Mouse (Mus musculus) CH12.LX (cell line): ENCODE data around the gene Coasy. TPM values are rescaled to one million over a fixed set of nuclear protein-coding genes. Genes with fewer than 3 reads are reported as not detected.

Source experiments
- DNase-seq: peaks from one replicate; pipeline ENCODE4 v3.0.0-alpha.2; 2013; ENCODE audit errors: extremely low read depth
- H3K27ac ChIP-seq: 2 replicates; pipeline ENCODE4 v1.5.1; 2012; ENCODE audit warnings: low read depth, mild to moderate bottlenecking, control low read depth, moderate library complexity; ENCODE audit not compliant: insufficient read depth
- H3K27me3 ChIP-seq: replicated peaks from 2 replicates; pipeline ENCODE3; 2012; ENCODE audit warnings: inconsistent platforms
- H3K36me3 ChIP-seq, 2 experiments: replicated peaks in 1 of 2; 2 replicates each; pipeline versions ENCODE3 to v1.6.1; 2012; ENCODE audit warnings: inconsistent platforms in 1 of 2, low read length in 1 of 2, mild to moderate bottlenecking in 1 of 2, mixed read lengths in 1 of 2, moderate library complexity in 1 of 2; ENCODE audit not compliant: control insufficient read depth in 1 of 2, insufficient read depth in 1 of 2
- H3K4me1 ChIP-seq, 2 experiments: 2 replicates each; pipeline ENCODE4 v1.6.1; 2012; ENCODE audit warnings: inconsistent platforms in 1 of 2, moderate library complexity in 1 of 2; ENCODE audit not compliant: insufficient read depth in 2 of 2, control insufficient read depth in 1 of 2
- H3K4me2 ChIP-seq: 2 replicates; pipeline ENCODE4 v1.6.1; 2012; ENCODE audit warnings: low read depth, mild to moderate bottlenecking, control low read depth; ENCODE audit not compliant: poor library complexity, insufficient read depth, severe bottlenecking
- H3K4me3 ChIP-seq, 3 experiments: fragments of 150-350 bp in 1 of 3; sonication (generic) in 1 of 3; replicated peaks in 1 of 3; 2 replicates each; pipeline versions ENCODE3 to v1.5.1; 2011 to 2012; ENCODE audit warnings: low read depth in 2 of 3, low read length in 2 of 3, mild to moderate bottlenecking in 2 of 3, moderate library complexity in 2 of 3, control low read depth in 1 of 3, improper control_type of control experiment in 1 of 3, inconsistent platforms in 1 of 3, mixed read lengths in 1 of 3; ENCODE audit not compliant: poor library complexity in 1 of 3
- H3K79me2 ChIP-seq: replicated peaks from 2 replicates; pipeline ENCODE4 v1.6.1; 2012; ENCODE audit warnings: mild to moderate bottlenecking, moderate library complexity; ENCODE audit not compliant: control insufficient read depth, poor library complexity, insufficient read depth, severe bottlenecking; ENCODE audit errors: extremely low read depth
- H3K9ac ChIP-seq: 2 replicates; pipeline ENCODE4 v1.6.1; 2012; ENCODE audit warnings: low read depth, mild to moderate bottlenecking, control low read depth, moderate library complexity; ENCODE audit not compliant: insufficient read depth
- H3K9me3 ChIP-seq: replicated peaks from 2 replicates; pipeline ENCODE3; 2012; ENCODE audit warnings: low read length, inconsistent platforms, mixed read lengths
- BHLHE40 ChIP-seq: IDR thresholded peaks from 2 replicates; pipeline ENCODE4 v1.6.1; 2011; ENCODE audit warnings: mild to moderate bottlenecking, low read depth, low read length, improper control_type of control experiment
- CHD1 ChIP-seq: IDR thresholded peaks from 2 replicates; pipeline ENCODE4 v1.6.1; 2012; ENCODE audit warnings: low read depth, low read length, improper control_type of control experiment, inconsistent platforms
- CHD2 ChIP-seq: IDR thresholded peaks from 2 replicates; pipeline ENCODE4 v1.6.1; 2011; ENCODE audit warnings: low read length, improper control_type of control experiment
- CTCF ChIP-seq, 2 experiments: IDR thresholded peaks in 1 of 2; conservative IDR thresholded peaks in 1 of 2; 2 replicates each; pipeline ENCODE4 v1.5.1; 2011 to 2012; ENCODE audit warnings: low read depth in 2 of 2, low read length in 2 of 2, improper control_type of control experiment in 1 of 2, inconsistent platforms in 1 of 2, mild to moderate bottlenecking in 1 of 2, moderate library complexity in 1 of 2
- ELF1 ChIP-seq: IDR thresholded peaks from 2 replicates; pipeline ENCODE4 v1.6.1; 2014; ENCODE audit warnings: low read depth, mild to moderate bottlenecking, inconsistent platforms, low read length, improper control_type of control experiment
- EP300 ChIP-seq: IDR thresholded peaks from 2 replicates; pipeline ENCODE4 v1.6.1; 2011; ENCODE audit warnings: low read length, improper control_type of control experiment
- ETS1 ChIP-seq: conservative IDR thresholded peaks from 2 replicates; pipeline ENCODE4 v1.6.1; 2012; ENCODE audit warnings: low read depth, mild to moderate bottlenecking, inconsistent platforms, low read length, improper control_type of control experiment, moderate library complexity
- GABPA ChIP-seq: IDR thresholded peaks from 2 replicates; pipeline ENCODE4 v1.6.1; 2012; ENCODE audit warnings: low read depth, low read length, improper control_type of control experiment, inconsistent platforms; ENCODE audit not compliant: insufficient replicate concordance
- IRF4 ChIP-seq: IDR thresholded peaks from 2 replicates; pipeline ENCODE4 v1.6.1; 2014; ENCODE audit warnings: low read depth, mild to moderate bottlenecking, inconsistent platforms, low read length, improper control_type of control experiment
- KAT2A ChIP-seq: IDR thresholded peaks from 2 replicates; pipeline ENCODE4 v1.6.1; 2012; ENCODE audit warnings: low read length, improper control_type of control experiment, inconsistent platforms; ENCODE audit not compliant: insufficient replicate concordance
- MAX ChIP-seq: IDR thresholded peaks from 2 replicates; pipeline ENCODE4 v1.6.1; 2011; ENCODE audit warnings: low read length, improper control_type of control experiment
- MEF2A ChIP-seq: IDR thresholded peaks from 2 replicates; pipeline ENCODE4 v1.6.1; 2014; ENCODE audit warnings: low read depth, mild to moderate bottlenecking, inconsistent platforms, low read length, improper control_type of control experiment, borderline replicate concordance
- MYC ChIP-seq: IDR thresholded peaks from 2 replicates; pipeline ENCODE4 v1.6.1; 2011; ENCODE audit warnings: low read depth, mild to moderate bottlenecking, improper control_type of control experiment, low read length
- PAX5 ChIP-seq: IDR thresholded peaks from 2 replicates; pipeline ENCODE4 v1.6.1; 2012; ENCODE audit warnings: low read length, inconsistent platforms, mixed read lengths
- POLR2A ChIP-seq: IDR thresholded peaks from 2 replicates; pipeline ENCODE4 v1.6.1; 2011; ENCODE audit warnings: low read depth, mild to moderate bottlenecking, improper control_type of control experiment, low read length
- POLR2AphosphoS2 ChIP-seq: IDR thresholded peaks from 2 replicates; pipeline ENCODE4 v1.6.1; 2011; ENCODE audit warnings: low read depth, low read length, improper control_type of control experiment
- RAD21 ChIP-seq: IDR thresholded peaks from 2 replicates; pipeline ENCODE4 v1.6.1; 2011; ENCODE audit warnings: low read depth, mild to moderate bottlenecking, low read length, improper control_type of control experiment, moderate library complexity
- RCOR1 ChIP-seq: conservative IDR thresholded peaks from 2 replicates; pipeline ENCODE4 v1.6.1; 2012; ENCODE audit warnings: low read depth, mild to moderate bottlenecking, inconsistent platforms, low read length, improper control_type of control experiment
- SIN3A ChIP-seq: IDR thresholded peaks from 2 replicates; pipeline ENCODE4 v1.6.1; 2012; ENCODE audit warnings: low read length, improper control_type of control experiment, inconsistent platforms
- SMC3 ChIP-seq: IDR thresholded peaks from 2 replicates; pipeline ENCODE4 v1.6.1; 2011; ENCODE audit warnings: low read depth, low read length, improper control_type of control experiment
- TBP ChIP-seq: conservative IDR thresholded peaks from 2 replicates; pipeline ENCODE4 v1.6.1; 2011; ENCODE audit warnings: low read depth, low read length, improper control_type of control experiment
- USF1 ChIP-seq: IDR thresholded peaks from 2 replicates; pipeline ENCODE4 v1.6.1; 2014; ENCODE audit warnings: low read depth, mild to moderate bottlenecking, inconsistent platforms, low read length, improper control_type of control experiment
- USF2 ChIP-seq: conservative IDR thresholded peaks from 2 replicates; pipeline ENCODE4 v1.6.1; 2011; ENCODE audit warnings: low read depth, low read length, improper control_type of control experiment
- ZKSCAN1 ChIP-seq: IDR thresholded peaks from 2 replicates; pipeline ENCODE4 v1.6.1; 2012; ENCODE audit warnings: low read depth, inconsistent platforms, low read length, improper control_type of control experiment, borderline replicate concordance
- ZMIZ1 ChIP-seq: IDR thresholded peaks from 2 replicates; pipeline ENCODE4 v1.6.1; 2012; ENCODE audit warnings: low read depth, mild to moderate bottlenecking, inconsistent platforms, low read length, improper control_type of control experiment
- ZNF384 ChIP-seq: IDR thresholded peaks from 2 replicates; pipeline ENCODE4 v1.6.1; 2012; ENCODE audit warnings: low read depth, low read length, improper control_type of control experiment, inconsistent platforms
- dilution Hi-C: fragments of 300-500 bp; cut with MboI; formaldehyde crosslinking; loops from 2 replicates; pipeline ENCODE4 v1.14.3; 2020; ENCODE audit warnings: low sequenced_read_pairs; ENCODE audit not compliant: extremely low pct_unique_long_range_greater_than_20kb, extremely low pct_ligation_motif_present
- in situ Hi-C: fragments of 300-500 bp; cut with MboI; formaldehyde crosslinking; loops from 3 replicates; pipeline ENCODE4 v1.14.3; 2019; ENCODE audit warnings: low sequenced_read_pairs, low pct_ligation_motif_present, low pct_unique_long_range_greater_than_20kb, mixed read lengths
- polyA plus RNA-seq: library from polyadenylated mRNA; unstranded; fragments of >175 nt; gene quantifications from 2 replicates; pipeline ENCODE4 v1.2.1, GENCODE M21; 2012; ENCODE audit warnings: low read depth; ENCODE audit not compliant: insufficient read length
- total RNA-seq, 2 experiments: library from RNA; depleted of rRNA; stranded (reverse); fragments of 300-350 nt in 1 of 2; fragments of >200 nt in 1 of 2; gene quantifications; 2 replicates each; pipeline ENCODE4 v1.2.3; 2012 to 2014

The Coasy gene
- total and polyA plus RNA-seq, 3 experiments, result 60.4 to 78.9 (median 63.4) TPM

DNA sequence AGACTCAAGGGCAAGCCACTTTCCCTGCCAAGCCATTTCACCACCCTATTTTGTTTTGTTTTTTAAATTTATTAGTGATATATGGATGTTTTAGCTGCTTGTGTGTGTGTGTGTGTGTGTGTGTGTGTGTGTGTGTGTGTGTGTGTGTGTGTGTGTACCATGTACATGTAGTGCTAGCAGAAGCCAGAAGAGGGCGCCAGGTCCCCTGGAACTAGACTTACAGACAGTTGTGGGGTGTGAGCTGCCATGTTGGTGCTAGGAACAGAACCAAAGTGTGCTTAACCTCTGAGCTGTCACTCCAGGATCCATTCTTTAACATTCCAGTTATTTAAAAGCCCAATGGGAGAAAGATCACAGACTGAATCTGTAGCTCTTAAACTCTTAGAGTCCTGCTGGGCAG lies 44.7 kb downstream of the Coasy start:
- in situ Hi-C loops, result no loop called here
- peaks cover 45 to 51% of the 10 kb centered on the region in 2 experiments for H3K36me3 ChIP-seq
- no peak for DNase-seq
- no peak overlapping the region for H3K4me3 ChIP-seq
- H3K9ac ChIP-seq, result no peak overlapping the region
- no peak overlapping the region for H3K4me2 ChIP-seq
- peaks cover 13 to 39% of the 10 kb centered on the region in 2 experiments for H3K4me1 ChIP-seq
- no peaks in the 10 kb centered on the region for H3K79me2 ChIP-seq
- dilution Hi-C loops, result no loop called here
- no peaks in the 10 kb centered on the region for H3K27me3 ChIP-seq
- H3K9me3 ChIP-seq, result peaks cover 22% of the 10 kb centered on the region
- H3K27ac ChIP-seq, result no peak overlapping the region
- peak in 1 of 2 experiments; percentile 53; a peak in 2 of 4 replicates for TF ChIP-seq CTCF (conservative IDR thresholded peaks at IDR 0.05 in 1 of 2, IDR thresholded peaks at IDR 0.05 in 1 of 2; ENCODE audit: low read depth in 2 of 2, low read length in 2 of 2)
- TF ChIP-seq MAX, result no peak
- no peak for TF ChIP-seq MYC
- no peak for TF ChIP-seq BHLHE40
- no peak for TF ChIP-seq KAT2A
- TF ChIP-seq ZNF384, result no peak
- no peak for TF ChIP-seq USF2
- TF ChIP-seq SIN3A, result no peak
- no peak for TF ChIP-seq EP300
- no peak for TF ChIP-seq TBP
- no peak for TF ChIP-seq POLR2AphosphoS2
- no peak for TF ChIP-seq MEF2A
- no peak for TF ChIP-seq ELF1
- no peak for TF ChIP-seq ZMIZ1
- TF ChIP-seq GABPA, result no peak
- TF ChIP-seq SMC3, result 0 out of 2 replicates have a peak, but pooled peaks have one; percentile 18
- TF ChIP-seq ETS1, result no peak
- no peak for TF ChIP-seq CHD2
- no peak for TF ChIP-seq PAX5
- no peak for TF ChIP-seq USF1
- TF ChIP-seq ZKSCAN1, result no peak
- no peak for TF ChIP-seq CHD1
- no peak for TF ChIP-seq IRF4
- peak; percentile 26 for TF ChIP-seq RAD21
- TF ChIP-seq POLR2A, result no peak

DNA sequence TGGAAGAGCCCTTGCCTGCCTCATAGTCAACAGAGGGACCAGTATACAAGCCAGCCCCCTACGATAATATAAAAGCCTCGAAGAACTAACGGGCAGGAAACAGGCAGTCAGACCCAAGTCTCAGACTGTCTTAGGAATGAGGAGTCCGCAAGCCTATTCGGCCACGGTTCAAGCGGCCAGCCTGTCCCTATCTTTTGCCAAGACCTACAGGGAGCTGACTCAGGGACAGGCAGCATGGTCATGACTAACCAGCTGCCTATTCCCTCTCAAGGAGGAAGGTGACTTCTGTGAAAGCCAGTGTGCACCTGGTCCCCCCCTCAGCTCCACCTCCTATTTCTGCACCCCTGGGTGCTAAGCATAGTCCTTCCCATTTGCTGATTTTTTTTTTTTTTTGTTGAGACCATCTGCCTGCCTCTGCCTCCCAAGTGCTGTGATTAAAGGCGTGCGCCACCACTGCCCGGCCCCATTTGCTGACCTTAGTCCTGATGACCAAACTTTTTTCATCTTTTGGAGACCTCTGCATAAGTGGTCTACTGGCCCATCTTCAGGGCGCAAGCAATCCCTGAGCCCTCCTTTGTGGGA lies 46.7 kb downstream of the Coasy start:
- Histone ChIP-seq H3K79me2 (no peaks in the 10 kb centered on the region), H3K9ac (no peak overlapping the region), H3K4me3 (no peak overlapping the region), H3K9me3 (peaks cover 22% of the 10 kb centered on the region), H3K27me3 (no peaks in the 10 kb centered on the region), H3K27ac (no peak overlapping the region), H3K36me3 (peaks cover 27 to 31% of the 10 kb centered on the region in 2 experiments), H3K4me2 (peak overlapping the region; percentile 16; the same call in 1 of the 2 replicates), H3K4me1 (peaks cover 13 to 33% of the 10 kb centered on the region in 2 experiments)
- DNase-seq, result no peak
- TF ChIP-seq KAT2A (no peak), ZNF384 (peak; percentile 73; the same call in 1 of the 2 replicates), RCOR1 (no peak)
- in situ Hi-C loops, result no loop called here
- dilution Hi-C loops, result no loop called here
